Mouse (Mus musculus): ENCODE measurements at regions not wholly inside any gene's neighbourhood (a gene's known extent, or its start where the extent isn't known, plus 50 kb on each side); places are given as distances from the start of the nearest gene placed in this dataset.

DNA sequence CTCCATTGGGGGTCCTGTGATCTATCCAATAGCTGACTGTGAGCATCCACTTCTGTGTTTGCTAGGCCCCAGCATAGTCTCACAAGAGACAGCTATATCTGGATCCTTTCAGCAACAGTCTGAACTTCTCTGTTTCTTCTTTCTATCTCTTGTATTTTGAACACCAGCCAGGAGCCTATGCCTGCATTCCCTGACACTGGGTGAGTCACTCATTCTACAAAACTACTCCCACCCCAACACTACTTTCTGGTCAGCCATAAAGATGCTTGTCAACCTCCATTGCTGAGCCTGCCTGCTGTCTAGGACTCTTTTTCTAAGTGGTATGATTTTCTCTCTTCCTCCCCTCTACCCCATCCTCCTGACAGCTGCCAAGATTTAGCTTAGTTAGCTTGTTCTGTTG is 261.6 kb downstream of the Gm10283 start:
- H3K9me3 ChIP-seq (ENCODE audit: control insufficient read depth, low read length) = no peaks in the 10 kb centered on the region
- no peak for TF ChIP-seq EP300 (optimal IDR thresholded peaks at IDR 0.05)
- TF ChIP-seq CTCF (IDR thresholded peaks at IDR 0.05; ENCODE audit: low read depth) = no peak
- ATAC-seq (ENCODE audit: low FRiP score, low TSS enrichment) (no peak), DNase-seq (ENCODE audit: low spot score) (no peak)
- H3K9ac ChIP-seq (ENCODE audit: low read length) = no peak overlapping the region
- no peak overlapping the region for H3K4me3 ChIP-seq (ENCODE audit: low read depth, low read length)
- H3K36me3 ChIP-seq (ENCODE audit: control insufficient read depth, insufficient read depth, low read length) = no peaks in the 10 kb centered on the region
- H3K4me1 ChIP-seq (replicated peaks; ENCODE audit: control insufficient read depth, insufficient read depth) = no peaks in the 10 kb centered on the region
- no peak overlapping the region for H3K4me2 ChIP-seq (replicated peaks; ENCODE audit: low read depth)
- H3K27ac ChIP-seq (replicated peaks) = no peak overlapping the region
- no peaks in the 10 kb centered on the region for H3K27me3 ChIP-seq (ENCODE audit: control insufficient read depth, insufficient read depth, low read length)

GRCm38 (mm10) chr8:60220946-60221345 is 282.1 kb downstream of the Gm10283 start:
- ATAC-seq (ENCODE audit: low FRiP score, low TSS enrichment) (no peak), DNase-seq (ENCODE audit: low spot score) (no peak)
- WGBS = 78% methylated on average over 2 of the region's 2 CpGs

DNA sequence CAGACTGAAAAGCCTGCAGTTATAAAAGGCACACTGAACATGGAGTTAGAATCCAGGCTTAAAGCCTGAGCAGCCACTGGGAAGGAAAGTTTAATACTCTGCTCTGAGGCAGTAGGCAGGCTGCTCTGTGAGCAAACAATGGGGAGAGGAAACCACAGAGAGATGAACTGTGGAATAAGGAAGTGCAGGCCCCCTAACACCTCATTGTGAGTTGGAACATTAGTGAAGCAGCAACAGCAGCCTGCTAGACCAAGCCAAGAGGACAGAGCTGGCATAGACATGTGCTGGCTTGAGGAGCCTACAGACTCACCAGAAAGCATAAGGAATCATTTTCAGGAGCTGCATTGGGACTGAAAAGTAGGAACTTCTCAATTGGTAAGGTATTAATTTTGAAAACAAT is 307.4 kb downstream of the Gm10283 start:
- no peak for TF ChIP-seq CTCF (IDR thresholded peaks at IDR 0.05; ENCODE audit: low read depth)
- TF ChIP-seq EP300 (optimal IDR thresholded peaks at IDR 0.05) = no peak
- H3K27ac ChIP-seq (replicated peaks) = no peak overlapping the region
- no peak overlapping the region for H3K4me3 ChIP-seq (ENCODE audit: low read depth, low read length)
- no peaks in the 10 kb centered on the region for H3K36me3 ChIP-seq (ENCODE audit: control insufficient read depth, insufficient read depth, low read length)
- no peak overlapping the region for H3K9ac ChIP-seq (ENCODE audit: low read length)
- DNase-seq (ENCODE audit: low spot score) (no peak), ATAC-seq (ENCODE audit: low FRiP score, low TSS enrichment) (no peak)
- H3K27me3 ChIP-seq (ENCODE audit: control insufficient read depth, insufficient read depth, low read length) = no peaks in the 10 kb centered on the region
- H3K4me2 ChIP-seq (replicated peaks; ENCODE audit: low read depth) = no peak overlapping the region
- H3K9me3 ChIP-seq (ENCODE audit: control insufficient read depth, low read length) = no peaks in the 10 kb centered on the region
- no peaks in the 10 kb centered on the region for H3K4me1 ChIP-seq (replicated peaks; ENCODE audit: control insufficient read depth, insufficient read depth)

More at GRCm38 (mm10) chr8:60220946-60221345, 282.1 kb downstream of the Gm10283 start:
- Histone ChIP-seq H3K4me1 (replicated peaks; ENCODE audit: control insufficient read depth, insufficient read depth) (no peaks in the 10 kb centered on the region), H3K27me3 (ENCODE audit: control insufficient read depth, insufficient read depth, low read length) (no peaks in the 10 kb centered on the region), H3K36me3 (ENCODE audit: control insufficient read depth, insufficient read depth, low read length) (no peaks in the 10 kb centered on the region), H3K4me3 (ENCODE audit: low read depth, low read length) (no peak overlapping the region), H3K9me3 (ENCODE audit: control insufficient read depth, low read length) (no peaks in the 10 kb centered on the region), H3K9ac (ENCODE audit: low read length) (no peak overlapping the region), H3K27ac (replicated peaks) (no peak overlapping the region), H3K4me2 (replicated peaks; ENCODE audit: low read depth) (no peak overlapping the region)
- no peak for TF ChIP-seq EP300 (optimal IDR thresholded peaks at IDR 0.05)

DNA sequence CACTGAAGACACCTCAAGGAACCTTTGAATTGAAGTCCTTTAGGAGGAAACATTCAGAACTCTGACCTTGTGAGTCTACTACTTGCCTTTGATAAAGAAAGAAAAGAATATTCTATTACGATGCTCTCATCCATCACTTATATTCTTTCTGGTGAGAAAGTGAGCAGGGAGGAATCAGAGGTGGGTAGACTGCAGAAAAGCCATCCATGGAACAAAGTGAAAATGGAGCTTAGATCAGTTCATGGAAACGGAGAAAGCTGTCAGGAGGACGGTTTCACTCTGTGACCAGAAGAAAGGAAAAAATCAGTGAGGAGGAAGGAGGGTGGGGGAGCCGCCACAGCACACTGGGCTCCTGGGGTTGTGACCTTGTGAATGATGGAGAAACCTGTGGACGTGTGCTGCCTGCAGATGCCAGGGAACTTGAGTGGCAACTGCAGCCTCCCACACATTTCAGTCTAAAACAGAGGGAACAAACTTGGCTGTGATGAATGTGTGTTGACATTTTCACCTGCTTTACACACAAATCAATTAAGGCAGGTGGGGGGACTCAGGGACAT is 335.2 kb downstream of the Gm10283 start:
- Histone ChIP-seq H3K36me3 (ENCODE audit: control insufficient read depth, insufficient read depth, low read length) (no peaks in the 10 kb centered on the region), H3K4me1 (replicated peaks; ENCODE audit: control insufficient read depth, insufficient read depth) (no peaks in the 10 kb centered on the region), H3K9me3 (ENCODE audit: control insufficient read depth, low read length) (no peaks in the 10 kb centered on the region), H3K9ac (ENCODE audit: low read length) (no peak overlapping the region), H3K4me3 (ENCODE audit: low read depth, low read length) (no peak overlapping the region), H3K27me3 (ENCODE audit: control insufficient read depth, insufficient read depth, low read length) (no peaks in the 10 kb centered on the region), H3K4me2 (replicated peaks; ENCODE audit: low read depth) (no peak overlapping the region), H3K27ac (replicated peaks) (no peak overlapping the region)
- TF ChIP-seq EP300 (optimal IDR thresholded peaks at IDR 0.05) = no peak
- no peak for TF ChIP-seq CTCF (IDR thresholded peaks at IDR 0.05; ENCODE audit: low read depth)
- WGBS = 41% methylated on average over 5 of the region's 5 CpGs
- DNase-seq (ENCODE audit: low spot score) (no peak), ATAC-seq (ENCODE audit: low FRiP score, low TSS enrichment) (no peak)

Data from stomach, postnatal 0 days (tissue).